Mouse (Mus musculus) bone marrow, adult 2 months (tissue): ENCODE measurements around the gene Cox6a2.

Experiments used
- CTCF ChIP-seq: fragments of 200-500 bp; IDR thresholded peaks from 2 replicates; pipeline ENCODE4 v1.5.1; 2011; ENCODE audit warnings: low read length, control low read depth; ENCODE audit not compliant: control insufficient read depth, insufficient read depth
- POLR2A ChIP-seq: fragments of 200-500 bp; IDR thresholded peaks from 2 replicates; pipeline ENCODE4 v1.6.1; 2011; ENCODE audit warnings: low read depth, mild to moderate bottlenecking, control low read depth, low read length, borderline replicate concordance; ENCODE audit not compliant: control insufficient read depth

DNA sequence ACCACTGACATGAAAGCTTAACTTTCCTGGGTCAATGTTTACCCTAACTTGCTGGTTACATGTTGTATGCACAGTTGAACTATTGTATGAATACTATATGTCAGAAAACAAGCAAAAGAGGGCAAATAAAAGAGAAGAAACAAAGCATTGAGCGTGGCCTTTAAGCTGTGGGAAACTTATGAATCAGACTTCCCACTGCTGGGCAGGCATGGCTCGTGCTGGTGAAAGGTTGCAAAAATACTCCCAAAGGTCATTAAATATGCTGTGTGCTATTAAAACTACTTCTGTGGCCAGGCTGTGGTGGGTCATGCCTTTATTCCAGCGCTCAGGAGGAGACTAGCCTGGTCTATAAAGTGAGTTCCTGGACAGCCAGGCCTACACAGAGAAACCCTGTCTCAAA is 36.2 kb downstream of the Cox6a2 start:
- TF ChIP-seq POLR2A (no peak), CTCF (no peak)
